Mouse (Mus musculus) layer of hippocampus, adult 8-10 months (tissue): ENCODE results near the gene Nfatc3. TPM values are rescaled to one million over a fixed set of nuclear protein-coding genes. Genes with fewer than 3 reads are reported as not detected.

ENCODE experiments used
- DNase-seq, 2 experiments: peaks; one replicate each; pipeline ENCODE4 v3.0.0; 2022; ENCODE audit warnings: low spot score in 2 of 2
- total RNA-seq, 4 experiments: library from RNA; stranded (reverse); gene quantifications; 2 replicates each; pipeline ENCODE4 v1.2.4; 2022

The Nfatc3 gene
- total RNA-seq, 4 experiments from 2014 or later, result 13.0 to 14.3 (median 14.0) TPM

DNA sequence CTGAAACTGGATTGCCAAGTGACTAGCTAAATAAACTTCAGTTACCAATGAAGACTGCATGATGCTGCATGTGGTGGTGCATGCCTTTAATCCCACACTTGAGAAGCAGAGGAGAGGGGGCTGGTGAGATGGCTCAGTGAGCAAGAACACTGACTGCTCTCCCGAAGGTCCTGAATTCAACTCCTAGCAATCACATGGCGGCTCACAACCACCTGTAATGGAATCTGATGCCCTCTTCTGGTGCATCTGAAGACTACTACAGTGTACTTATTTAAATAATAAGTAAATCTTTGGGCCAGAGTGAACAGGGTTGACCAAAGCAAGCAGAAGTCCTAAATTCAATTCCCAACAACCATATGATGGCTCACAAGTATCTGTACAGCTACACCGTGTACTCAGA is 64.8 kb downstream of the Nfatc3 start:
- no peak for DNase-seq

DNA sequence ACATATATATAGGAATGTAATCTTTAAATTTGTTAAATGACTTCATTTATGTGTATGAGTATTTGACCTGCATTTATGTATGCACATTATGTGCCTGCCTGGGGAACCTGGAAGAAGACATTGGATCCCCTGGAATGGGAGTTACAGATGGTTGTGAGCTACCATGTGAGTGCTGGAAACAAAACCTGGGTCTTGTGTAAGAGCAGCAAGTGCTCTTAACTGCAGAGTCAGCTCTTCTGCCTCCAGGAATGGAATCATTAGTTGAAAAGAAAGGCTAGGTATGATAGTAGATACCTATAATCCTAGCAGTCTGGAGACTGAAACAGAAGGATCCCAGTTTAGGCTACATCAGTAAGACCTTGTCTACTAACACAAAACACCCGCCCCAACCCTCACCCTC is 67.4 kb downstream of the Nfatc3 start:
- DNase-seq, result no peak

DNA sequence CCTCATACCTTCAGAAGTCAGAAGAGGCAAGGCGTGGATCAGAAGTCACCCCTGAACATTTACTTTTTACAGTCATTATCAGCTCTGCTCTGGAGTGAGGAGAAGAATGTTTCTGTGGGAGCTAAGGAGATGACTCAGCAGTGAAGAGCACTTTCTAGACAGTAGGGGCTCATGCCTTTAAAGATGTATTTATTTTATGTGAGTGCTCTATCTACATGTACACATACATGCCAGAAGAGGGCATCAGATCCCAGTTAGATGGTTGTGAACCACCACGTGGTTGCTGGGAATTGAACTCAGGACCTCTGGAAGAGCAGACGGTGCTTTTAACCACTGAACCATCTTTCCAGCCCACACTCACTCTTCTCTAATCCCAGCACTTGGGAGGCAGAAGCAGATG is 68.4 kb downstream of the Nfatc3 start:
- no peak for DNase-seq

DNA sequence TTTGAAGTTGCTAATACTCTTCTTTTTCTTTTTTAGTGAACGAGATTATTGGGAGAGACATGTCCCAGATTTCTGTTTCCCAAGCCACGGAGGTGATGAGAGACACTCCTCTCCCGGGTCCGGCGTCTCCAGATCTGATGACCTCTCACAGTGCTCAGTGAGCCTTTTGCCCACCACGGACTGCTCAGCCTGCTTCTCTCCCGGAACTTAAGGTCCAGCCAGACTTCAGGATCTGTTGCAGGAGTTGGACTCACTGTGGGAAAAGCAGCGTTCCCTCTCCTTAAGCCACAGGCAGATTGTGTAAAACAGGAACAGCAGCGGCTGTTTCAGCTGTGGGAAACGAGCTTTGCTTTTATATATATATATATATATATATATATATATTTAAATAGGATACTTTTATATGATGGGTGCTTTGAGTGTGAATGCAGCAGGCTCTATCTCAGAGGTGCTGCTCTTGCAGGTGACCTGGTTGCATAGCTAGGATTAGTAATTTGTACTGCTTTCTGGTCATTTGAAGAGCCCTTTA is 69.3 kb downstream of the Nfatc3 start:
- DNase-seq, result no peak

DNA sequence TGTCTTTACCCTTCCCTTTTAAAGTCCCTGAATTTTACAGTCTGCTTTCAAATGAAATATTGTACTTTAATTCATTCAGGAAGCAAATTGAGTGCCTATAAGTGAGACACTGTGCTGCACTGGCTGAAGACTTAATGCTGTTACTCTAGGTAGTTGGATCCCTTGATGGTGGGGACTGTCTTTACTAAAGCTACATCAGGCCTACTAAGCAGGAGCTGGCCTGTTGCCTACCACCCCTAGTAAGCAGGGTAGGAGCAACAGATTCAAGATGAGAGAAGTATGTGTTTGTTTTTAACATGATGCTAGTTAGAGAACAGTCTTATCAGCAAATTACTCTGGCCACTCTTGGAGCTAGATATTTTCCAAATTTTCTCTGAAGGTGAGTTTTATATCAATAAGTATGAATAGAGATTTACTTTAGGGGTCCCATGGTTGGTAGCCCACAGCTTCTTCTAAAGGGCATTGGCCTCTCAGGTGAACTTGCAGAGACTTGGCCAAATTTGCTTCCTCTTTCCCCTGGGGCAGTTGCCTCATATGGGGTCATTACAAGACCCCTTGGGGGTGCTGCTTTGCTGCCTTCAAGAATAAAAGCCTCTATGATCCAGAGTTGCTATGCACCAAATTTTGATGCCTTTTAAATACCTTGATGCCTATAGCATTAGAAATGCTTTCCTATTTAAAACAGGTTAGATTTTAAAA is 70.7 kb downstream of the Nfatc3 start:
- DNase-seq, result no peak

DNA sequence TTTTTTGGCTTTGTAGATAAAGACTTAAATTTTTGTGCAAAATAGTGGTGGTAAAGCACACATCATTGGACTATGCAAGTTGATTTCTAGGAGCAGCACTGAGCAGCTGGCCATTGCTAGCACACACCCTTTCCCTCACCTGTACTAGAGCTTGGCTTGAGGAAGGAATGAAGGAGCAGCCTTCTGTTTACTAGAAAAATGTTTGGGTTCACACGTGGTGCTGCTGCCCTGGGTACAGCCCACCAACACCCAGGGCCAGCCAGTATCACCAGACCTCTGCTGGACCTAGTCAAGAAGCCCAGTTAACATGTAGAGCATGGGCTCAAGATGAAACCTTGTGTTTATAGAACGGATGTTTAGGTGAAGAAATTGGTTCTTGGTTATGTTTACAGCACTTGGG is 71.4 kb downstream of the Nfatc3 start:
- no peak for DNase-seq

DNA sequence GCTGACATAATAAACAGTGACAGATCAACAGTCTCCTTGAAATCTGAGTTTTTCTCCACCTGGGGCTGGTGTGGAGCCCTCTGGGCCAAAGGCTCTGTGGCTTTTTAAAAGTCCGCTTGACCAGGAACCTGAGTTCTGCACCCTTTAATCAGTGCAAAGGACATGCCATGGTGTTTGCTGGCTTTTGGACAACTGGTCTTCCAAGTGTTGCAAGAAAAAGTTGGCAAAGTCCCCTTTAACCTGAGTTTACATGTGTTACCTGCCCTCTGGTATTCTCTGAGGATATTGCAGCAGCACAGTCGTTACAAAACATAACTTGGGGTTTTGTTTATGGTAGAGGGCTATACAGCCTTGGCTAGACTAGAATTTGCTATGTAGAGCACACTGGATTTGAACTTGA is 71.9 kb downstream of the Nfatc3 start:
- no peak for DNase-seq

DNA sequence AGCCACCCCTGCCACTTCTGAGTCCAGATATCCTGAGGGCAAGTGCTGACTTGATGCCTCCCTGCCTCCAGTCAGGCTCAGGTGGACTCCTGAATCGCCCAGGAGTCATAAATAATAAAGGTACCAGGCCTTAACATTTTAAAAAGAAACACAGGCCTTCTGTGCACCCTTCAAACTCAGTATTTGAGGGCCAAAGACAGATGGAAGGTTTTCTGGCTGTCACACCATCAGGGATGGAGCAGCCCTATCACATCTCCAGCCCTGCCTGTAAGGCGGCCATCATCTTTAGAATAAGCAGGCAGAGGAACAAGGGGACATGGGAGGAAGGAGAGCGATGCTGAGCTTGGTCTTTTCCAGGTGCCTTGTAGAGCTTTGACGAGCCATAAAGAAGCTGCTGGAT is 72.4 kb downstream of the Nfatc3 start:
- no peak for DNase-seq

DNA sequence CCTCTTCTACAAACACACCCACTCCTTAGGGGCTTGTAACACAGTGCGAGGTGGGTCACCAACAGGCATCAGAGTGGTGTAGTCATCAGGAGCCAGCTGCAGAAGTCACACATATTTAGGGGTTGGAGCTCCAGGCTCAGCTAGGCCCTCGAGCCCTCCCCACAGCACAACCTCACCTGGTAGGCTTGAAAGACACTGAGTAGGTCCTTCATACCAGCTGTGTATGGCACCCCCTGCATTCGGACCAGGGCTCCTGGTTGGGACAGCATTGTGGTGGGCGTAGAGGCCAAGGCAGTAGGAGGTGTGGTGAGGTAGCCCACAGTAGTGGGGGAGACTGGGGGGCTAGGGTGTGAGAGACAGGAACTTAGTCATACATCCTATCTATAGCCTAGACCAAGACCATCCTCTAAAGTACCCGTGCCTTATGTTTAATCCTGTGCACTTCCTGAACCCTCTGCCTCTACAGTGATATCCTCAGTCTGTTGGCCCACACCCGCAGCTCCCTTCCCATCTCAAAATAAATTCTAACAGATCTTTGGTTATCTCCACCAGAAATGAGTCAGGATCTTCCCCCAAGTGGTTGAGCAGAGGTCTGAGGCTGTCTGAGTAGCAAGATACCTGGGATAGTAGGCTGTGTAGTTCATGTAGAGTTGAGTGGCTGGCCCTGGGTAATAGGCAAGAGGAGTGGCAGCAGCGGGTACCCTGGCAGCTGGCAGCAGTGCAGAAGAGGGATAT is 73.0 kb downstream of the Nfatc3 start:
- no peak for DNase-seq

DNA sequence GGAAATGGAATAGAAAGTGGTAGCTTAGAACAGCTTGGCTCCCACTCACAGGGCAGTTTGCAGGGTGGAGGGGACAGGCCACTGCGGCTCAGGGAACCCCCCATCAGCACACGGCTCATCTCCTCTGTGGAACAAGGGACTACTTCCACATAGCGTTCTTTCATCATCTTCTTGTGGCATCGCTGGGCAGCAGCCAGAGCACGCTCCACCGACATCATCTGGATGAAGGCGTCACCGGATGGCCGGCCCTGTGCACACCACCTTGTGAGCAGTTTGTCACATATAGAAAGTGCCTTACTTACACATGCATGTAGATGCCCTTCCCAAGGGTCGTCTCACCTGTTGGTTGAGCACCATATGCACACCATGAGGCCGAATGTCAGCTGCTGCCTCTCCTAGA is 73.7 kb downstream of the Nfatc3 start:
- DNase-seq, result no peak

DNA sequence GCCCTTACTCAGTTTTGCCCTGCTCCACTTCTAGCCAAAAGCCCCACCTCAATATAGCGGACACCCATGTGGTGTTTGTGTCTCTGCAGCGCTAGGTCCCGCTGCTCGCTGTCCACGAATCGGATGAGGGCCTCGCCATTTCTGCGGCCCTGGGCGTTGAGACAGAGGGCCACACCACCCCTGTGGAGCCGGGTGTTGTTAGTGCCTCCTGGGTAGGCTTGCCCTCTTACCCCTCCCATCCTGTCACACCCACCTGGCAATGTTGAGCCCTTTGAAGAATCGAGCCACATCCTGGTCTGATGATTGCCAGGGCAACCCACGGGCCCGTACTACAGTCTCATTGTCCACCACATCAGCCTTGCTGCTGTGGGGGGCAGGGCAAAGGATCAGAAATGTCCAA is 74.9 kb downstream of the Nfatc3 start:
- DNase-seq, result no peak

DNA sequence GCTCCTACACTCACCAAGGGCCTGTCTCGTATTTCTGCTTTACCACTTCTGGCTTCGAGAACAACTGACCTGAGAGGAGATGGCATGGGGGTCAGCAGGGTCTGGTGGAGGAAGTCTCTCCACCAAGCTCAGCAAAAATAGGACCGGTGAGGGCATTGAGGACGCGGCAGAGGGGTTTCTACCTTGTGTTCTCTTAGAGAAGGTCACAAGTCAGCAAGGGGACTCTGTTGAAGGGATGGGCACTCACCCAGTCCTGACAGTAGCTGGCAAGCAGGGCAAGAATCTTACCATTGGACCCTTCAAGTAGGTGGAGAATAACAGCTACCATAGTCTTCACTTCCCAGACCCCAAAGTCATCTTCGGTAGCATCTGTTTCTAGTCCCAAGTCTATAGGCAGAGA is 75.3 kb downstream of the Nfatc3 start:
- DNase-seq, result no peak

DNA sequence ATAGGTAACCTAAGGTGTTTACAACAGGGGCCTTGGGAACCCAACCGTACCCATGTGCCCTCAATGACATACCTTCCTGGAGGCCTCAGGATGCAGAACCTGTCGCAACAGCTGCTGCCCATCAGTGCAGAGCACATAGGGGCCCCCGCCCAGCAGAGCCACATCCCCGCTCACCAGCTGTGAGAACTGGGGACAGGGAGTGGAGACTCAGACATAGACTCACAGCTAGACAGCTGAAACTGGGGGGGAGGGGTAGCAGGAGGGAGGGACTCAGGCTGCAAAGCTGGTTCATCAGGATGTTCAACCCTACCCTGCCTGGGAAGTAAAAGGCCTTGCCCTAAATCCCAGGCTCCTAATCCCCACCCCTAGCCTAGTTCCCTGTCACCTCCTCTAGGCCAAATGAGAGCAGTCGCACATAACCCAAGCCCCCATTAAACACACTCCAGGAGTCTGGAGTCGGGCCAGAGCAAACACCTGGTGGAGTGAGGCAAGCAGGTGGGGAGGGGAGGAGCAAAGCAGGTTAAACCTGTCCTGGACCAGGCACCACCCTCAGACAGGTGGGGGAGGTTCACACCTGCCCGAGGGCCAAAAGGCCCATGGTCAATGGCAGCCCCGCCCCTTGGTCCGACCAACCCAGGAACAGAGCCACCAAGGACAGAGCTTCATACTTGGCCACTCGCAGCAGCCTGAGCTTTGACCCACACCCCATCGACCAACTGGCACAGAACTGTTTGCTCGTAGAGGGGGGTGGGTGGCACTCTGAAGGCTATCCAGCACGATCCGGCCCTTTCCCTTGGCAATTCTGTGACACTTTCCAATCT is 76.3 kb downstream of the Nfatc3 start:
- DNase-seq, result no peak

DNA sequence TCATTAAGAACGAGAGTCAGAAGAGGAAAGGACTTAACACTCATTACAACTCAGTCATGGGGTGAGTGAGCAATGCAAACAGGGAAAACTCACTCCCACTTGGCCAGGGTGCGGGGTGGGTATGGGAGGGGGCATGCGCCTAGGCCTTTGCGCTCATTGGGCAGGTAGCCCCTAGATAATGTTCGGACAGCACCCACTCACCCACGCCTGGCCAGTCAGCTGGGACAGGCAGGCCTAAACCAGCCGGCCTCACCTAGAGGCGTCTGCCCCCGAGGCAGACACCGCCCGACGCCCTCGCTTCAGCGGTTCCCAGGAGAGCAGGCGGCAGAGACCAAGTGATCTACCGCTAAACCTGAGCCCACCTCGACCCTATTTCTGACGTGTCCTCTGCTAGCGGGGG is 77.0 kb downstream of the Nfatc3 start:
- no peak for DNase-seq

DNA sequence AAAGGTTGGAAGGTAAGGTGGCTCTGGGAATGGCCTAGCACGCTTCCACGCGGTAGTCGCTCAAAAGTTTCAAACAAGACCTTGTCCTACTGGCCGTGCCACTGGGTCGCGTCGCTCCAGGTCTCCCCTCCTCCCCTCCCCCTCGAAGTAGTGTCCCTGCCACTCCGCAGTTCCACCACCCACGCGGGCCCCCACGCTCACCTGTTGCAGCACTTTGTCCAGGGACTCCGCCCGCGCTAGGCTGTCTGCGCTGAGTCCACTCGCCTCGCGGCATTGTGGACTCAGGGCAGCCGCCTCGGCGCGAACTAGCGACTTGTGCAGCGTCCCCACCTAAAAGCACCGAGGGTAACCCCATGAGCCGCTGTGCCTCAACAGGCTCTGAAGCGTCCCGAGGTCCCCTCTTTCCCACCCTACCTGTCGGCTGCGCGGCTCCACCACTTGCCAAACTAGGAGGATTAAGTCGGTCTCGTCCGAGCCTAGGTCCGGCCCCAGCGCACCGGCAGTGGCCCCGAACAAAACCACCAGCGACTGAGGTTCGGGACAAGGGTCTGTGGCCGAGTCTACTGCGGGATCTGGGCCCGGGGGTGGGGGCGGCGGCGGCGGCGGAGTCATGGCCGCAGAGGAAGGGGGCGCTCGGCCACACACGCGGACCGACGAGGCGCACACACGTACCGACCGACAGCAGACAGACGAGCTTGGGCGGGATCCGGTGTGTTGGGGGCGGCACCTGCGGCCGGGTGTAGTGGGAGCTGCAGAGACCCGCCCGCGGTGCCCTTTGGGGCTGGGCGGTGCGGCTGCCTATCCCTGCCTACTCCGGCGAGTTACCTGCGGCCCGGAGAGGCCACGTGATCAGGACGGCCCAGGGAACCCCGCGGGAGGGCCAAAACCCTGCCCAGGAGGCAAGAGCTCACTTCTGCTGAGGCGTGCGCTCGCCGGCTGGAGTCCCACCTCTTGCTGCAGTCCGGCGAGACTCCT is 77.8 kb downstream of the Nfatc3 start, which contains the start of gene Esrp2:
TSS of gene Esrp2 (minus strand) at position 819 of the 975 bp plus-strand sequence.
- no peak for DNase-seq

DNA sequence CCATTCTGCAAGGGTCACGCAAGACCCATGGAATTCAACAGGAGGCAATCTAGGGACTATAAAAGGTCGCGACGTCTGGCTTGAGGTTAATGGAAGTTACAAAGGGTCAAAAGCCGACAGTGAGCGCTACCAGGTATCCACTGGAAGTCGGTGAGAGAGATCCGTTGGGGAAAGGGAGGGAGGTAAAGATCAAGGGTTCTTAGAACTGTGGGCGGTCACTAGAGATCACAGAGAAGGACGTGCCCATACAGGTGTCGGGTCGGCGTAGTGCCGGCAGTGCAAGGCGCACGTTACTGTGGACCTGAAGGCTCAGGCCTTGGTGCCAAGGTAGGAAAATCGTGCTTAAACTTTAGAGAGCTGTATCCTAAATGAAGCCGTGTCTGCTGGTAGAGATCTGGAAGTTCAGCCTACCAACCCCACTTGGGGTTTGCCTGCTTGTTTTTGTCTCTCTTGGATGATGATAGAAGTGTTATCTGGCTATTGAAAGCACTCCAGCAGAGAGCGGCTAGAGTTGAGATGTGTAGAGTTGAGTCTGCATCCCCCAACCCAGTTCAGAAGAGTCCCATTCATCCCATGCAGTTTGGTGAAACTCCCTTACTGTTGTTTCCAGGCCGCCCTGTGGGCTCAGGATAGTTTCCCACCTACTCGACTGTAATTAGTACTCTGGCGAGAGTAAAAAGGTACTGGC is 78.7 kb downstream of the Nfatc3 start:
- DNase-seq, result no peak

DNA sequence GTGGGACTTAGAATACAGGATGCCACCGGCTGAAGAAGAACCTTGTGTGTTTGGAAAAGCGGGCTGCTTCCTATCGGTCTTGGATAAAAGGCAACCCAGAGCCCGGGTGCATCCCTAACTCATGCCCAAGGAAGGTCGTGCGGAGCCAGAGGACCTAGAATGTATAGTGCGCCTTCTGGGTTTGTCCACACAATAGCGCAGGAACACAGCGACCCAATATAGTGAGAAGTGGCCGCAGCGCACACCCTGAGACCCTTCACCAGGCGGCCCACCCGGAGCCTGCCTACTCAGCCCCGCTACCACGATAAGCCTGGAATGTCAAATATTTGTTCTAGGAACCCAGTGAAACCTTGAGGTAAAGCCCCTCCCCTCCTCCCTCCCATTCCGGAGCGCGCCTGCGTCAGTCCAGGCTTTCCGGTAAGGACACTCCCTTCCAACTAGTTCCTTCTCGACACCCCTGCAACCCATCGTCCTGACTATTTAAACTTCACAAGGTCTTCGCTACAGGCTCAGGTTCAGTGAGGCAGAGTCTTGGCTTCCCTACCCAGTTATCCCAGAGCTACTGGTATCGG is 79.4 kb downstream of the Nfatc3 start:
- DNase-seq, result no peak

DNA sequence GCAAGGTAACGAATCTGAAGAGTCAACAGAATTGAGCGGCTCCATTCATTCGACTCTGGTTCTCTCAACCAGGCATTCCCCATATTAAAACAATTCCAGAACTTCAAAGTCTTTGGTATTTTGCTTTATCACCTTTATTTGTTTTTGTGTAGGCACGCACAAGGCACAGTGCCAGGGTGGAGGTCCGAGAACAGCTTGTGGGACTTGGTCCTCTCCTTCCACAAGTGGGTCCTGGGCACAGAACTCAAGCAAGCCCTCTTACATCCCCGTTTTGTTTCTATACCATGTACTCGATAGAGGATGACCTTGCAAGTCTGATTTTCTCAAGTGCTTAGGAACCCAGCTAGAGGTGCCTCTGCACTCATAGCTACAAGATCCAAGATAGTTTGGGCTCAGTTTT is 80.0 kb downstream of the Nfatc3 start:
- DNase-seq, result no peak

DNA sequence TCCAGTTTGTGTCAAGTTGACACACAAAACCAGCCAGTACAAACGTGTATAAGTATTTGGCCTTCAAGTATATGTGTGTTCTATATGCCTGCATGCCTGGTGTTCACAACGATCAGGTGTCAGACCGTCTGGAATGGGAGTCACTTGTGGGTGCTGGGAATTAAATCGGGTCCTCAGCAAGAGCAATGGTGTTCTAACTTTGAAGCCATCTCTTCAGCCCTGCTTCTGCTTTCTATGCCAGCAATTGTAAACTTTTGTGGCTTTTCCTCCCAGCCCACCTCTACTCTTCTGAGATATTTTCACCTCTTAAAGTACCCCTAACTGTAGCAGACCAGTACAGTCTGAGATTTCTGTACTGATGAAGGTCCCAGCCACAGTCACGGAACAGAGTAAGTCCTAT is 81.6 kb downstream of the Nfatc3 start:
- no peak for DNase-seq

DNA sequence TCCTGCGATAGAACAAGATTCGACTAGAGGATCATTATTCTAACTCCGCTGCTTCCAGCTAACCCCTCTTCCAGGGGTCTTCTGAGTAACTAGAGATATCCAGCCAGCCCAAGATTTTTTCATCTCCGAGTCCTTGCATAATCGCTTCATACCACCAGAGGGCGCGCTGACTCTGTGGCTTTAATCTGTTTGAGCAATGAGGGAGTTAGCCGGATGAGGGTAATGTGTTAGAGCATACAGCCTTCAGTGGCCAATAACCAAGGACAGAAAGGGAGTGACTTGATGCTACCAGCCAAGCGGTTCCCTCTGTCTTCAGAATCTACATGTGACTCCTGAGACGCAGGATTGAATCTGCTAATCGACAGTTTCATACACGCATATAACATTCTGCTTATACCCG is 82.1 kb downstream of the Nfatc3 start:
- peak; percentile 50 to 86 for DNase-seq
